Mouse (Mus musculus): ENCODE measurements around the gene Sdf2.

DNA sequence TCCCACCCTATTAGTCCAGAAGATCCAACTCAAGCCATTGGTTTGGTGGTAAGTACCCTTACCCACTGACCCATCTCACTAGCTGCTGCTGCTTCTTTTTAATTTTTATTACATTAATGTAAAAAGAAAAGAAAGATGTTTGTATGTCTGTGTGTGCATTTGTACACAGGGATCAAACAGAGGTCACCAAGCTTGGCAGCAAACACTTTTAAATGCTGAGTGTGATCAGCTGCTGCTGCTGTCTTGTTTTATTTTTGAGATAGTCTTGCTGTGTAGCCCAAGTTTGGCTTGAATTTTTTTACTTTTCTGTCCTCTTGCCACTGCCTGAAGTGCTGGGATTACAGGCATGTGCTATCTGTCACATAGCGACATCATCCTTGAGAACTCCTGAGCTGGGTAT is 30.1 kb downstream of the Sdf2 start:
- no peak for TF ChIP-seq POLR2A (IDR thresholded peaks at IDR 0.05; ENCODE audit: low read depth, low read length)
- TF ChIP-seq CTCF (IDR thresholded peaks at IDR 0.05; ENCODE audit: extremely low read depth, insufficient read depth, insufficient read length, insufficient replicate concordance), result no peak
